Mouse (Mus musculus) spleen, postnatal 4 days (tissue): ENCODE results near the gene Olfr509.
"Not testable (repeated sequence)": the region's sequence is repeated elsewhere in the genome, so short reads cannot be mapped to it uniquely, and the experiment has no call there.

Experiments
- DNase-seq, 2 experiments: peaks; one replicate each; pipeline ENCODE4 v3.0.0; 2022; ENCODE audit warnings: low spot score in 2 of 2

Olfr509 gene

GRCm38 (mm10) chr7:108651806-108652205, at the start of gene Olfr509:
Olfr509 (minus strand) TSS chr7:108651906.
- no peak for DNase-seq

GRCm38 (mm10) chr7:108678886-108679285, 27.2 kb upstream of the Olfr509 start:
- DNase-seq = no peak

GRCm38 (mm10) chr7:108671058-108671457, 19.4 kb upstream of the Olfr509 start:
- DNase-seq = no peak

- DNase-seq = no peak
Measured at GRCm38 (mm10) chr7:108666118-108666517, 14.4 kb upstream of the Olfr509 start, which contains the start of gene Olfr510. Olfr510 (plus strand) TSS chr7:108666418.

GRCm38 (mm10) chr7:108662419-108662818, 10.7 kb upstream of the Olfr509 start:
- DNase-seq = no peak

GRCm38 (mm10) chr7:108629694-108630093, 22.0 kb downstream of the Olfr509 start, which contains the start of gene Olfr508:
Olfr508 (plus strand) TSS chr7:108629994.
- no peak for DNase-seq

- DNase-seq = no peak
Measured at GRCm38 (mm10) chr7:108621514-108621913, 30.2 kb downstream of the Olfr509 start, which contains the start of gene Olfr507. Olfr507 (plus strand) TSS chr7:108621814.

- not testable (repeated sequence) for DNase-seq
Measured at GRCm38 (mm10) chr7:108616781-108617180, 34.9 kb downstream of the Olfr509 start.

- no peak for DNase-seq
Measured at GRCm38 (mm10) chr7:108614110-108614509, 37.6 kb downstream of the Olfr509 start.

- DNase-seq = no peak
Measured at GRCm38 (mm10) chr7:108610487-108610886, 41.2 kb downstream of the Olfr509 start, which contains the start of gene Olfr506. Olfr506 (plus strand) TSS chr7:108610787.

- not testable (repeated sequence) for DNase-seq
Measured at GRCm38 (mm10) chr7:108601916-108602315, 49.8 kb downstream of the Olfr509 start.
